Mouse (Mus musculus) neural tube, embryonic 15.5 days (tissue): Measurements from ENCODE around the gene Ankrd6. TPM values are rescaled to one million over a fixed set of nuclear protein-coding genes. Genes with fewer than 3 reads are reported as not detected.

Source experiments
- ATAC-seq: fragments of 200-750 bp; cut with Nextera tagmentation; 2 replicates; pipeline ENCODE4 v1.8.0; 2017; ENCODE audit warnings: mild to moderate bottlenecking, moderate TSS enrichment, moderate library complexity; ENCODE audit not compliant: low FRiP score
- H3K27ac ChIP-seq: fragments of 300-500 bp; sonication (generic); replicated peaks from 2 replicates; pipeline ENCODE4 v1.5.1; 2015; ENCODE audit warnings: mild to moderate bottlenecking, inconsistent platforms
- H3K27me3 ChIP-seq: fragments of 300-500 bp; sonication (generic); replicated peaks from 2 replicates; pipeline ENCODE4 v1.6.1; 2015; ENCODE audit warnings: inconsistent platforms
- H3K36me3 ChIP-seq: fragments of 300-500 bp; sonication (generic); 2 replicates; pipeline ENCODE4 v1.6.1; 2015; ENCODE audit warnings: inconsistent platforms
- H3K4me1 ChIP-seq: fragments of 300-500 bp; sonication (generic); 2 replicates; pipeline ENCODE4 v1.6.1; 2015; ENCODE audit warnings: inconsistent platforms
- H3K4me2 ChIP-seq: fragments of 300-500 bp; sonication (generic); 2 replicates; pipeline ENCODE4 v1.6.1; 2015; ENCODE audit warnings: inconsistent platforms, mild to moderate bottlenecking, moderate library complexity
- H3K4me3 ChIP-seq: fragments of 300-500 bp; sonication (generic); replicated peaks from 2 replicates; pipeline ENCODE4 v1.5.1; 2015; ENCODE audit warnings: mild to moderate bottlenecking, inconsistent platforms
- H3K9ac ChIP-seq: fragments of 300-500 bp; sonication (generic); replicated peaks from 2 replicates; pipeline ENCODE4 v1.6.1; 2015; ENCODE audit warnings: mild to moderate bottlenecking, inconsistent platforms
- H3K9me3 ChIP-seq: fragments of 300-500 bp; sonication (generic); replicated peaks from 2 replicates; pipeline ENCODE4 v1.6.1; 2016; ENCODE audit warnings: inconsistent platforms
- WGBS: fragments of 180-500 bp; shearing (Covaris S2); methylation state at CpG from one replicate; pipeline ENCODE4 v1.1.7; 2015; ENCODE audit warnings: mixed read lengths; 5-methylcytosine and 5-hydroxymethylcytosine counted together
- polyA plus RNA-seq: library from polyadenylated mRNA; unstranded; fragments of >200 nt; fragmentation: Nextera tagmentation; extraction: Ambion mirVana; gene quantifications from 2 replicates; pipeline ENCODE4 v1.2.1, GENCODE M21; 2015

Gene Ankrd6
- polyA plus RNA-seq, 1 experiment from 2014 or later: 21.0 TPM

DNA sequence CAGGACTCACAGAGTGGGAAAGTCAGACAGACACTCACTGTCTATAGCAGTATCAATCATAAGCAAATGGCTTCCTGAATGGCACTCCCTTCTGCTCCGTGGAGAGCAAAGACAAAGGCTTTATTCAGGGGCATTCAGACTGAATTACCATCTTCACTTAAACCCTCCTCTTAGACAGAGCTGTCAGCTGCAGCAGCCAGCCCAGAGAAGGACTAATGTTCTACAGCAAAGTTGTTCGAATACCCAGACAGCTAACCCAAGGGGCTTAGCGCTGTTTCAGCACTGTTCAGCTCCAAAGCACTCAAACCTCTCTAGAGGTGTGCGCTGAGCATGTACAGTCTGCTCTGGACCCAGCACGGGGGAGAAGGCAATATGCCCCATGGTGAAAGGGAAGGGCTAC, 32.1 kb downstream of the Ankrd6 start:
- ATAC-seq: no peak
- Histone ChIP-seq H3K27me3 (no peaks in the 10 kb centered on the region), H3K9ac (no peak overlapping the region), H3K4me1 (peaks cover 49% of the 10 kb centered on the region), H3K27ac (no peak overlapping the region), H3K36me3 (no peaks in the 10 kb centered on the region), H3K4me2 (no peak overlapping the region), H3K4me3 (no peak overlapping the region), H3K9me3 (no peaks in the 10 kb centered on the region)
- 29% methylated on average over 5 of the region's 5 CpGs for WGBS

GRCm38 (mm10) chr4:32916689-32917385, 33.8 kb downstream of the Ankrd6 start:
- no peak overlapping the region for H3K4me3 ChIP-seq
- no peaks in the 10 kb centered on the region for H3K36me3 ChIP-seq
- 63% methylated on average over 6 of the region's 6 CpGs for WGBS
- H3K27me3 ChIP-seq: no peaks in the 10 kb centered on the region
- H3K27ac ChIP-seq: 0 out of 2 replicates have a peak overlapping the region, but pooled peaks have one; percentile 42
- H3K4me1 ChIP-seq: peaks cover 36% of the 10 kb centered on the region
- H3K4me2 ChIP-seq: no peak overlapping the region
- H3K9me3 ChIP-seq: no peaks in the 10 kb centered on the region
- no peak for ATAC-seq
- H3K9ac ChIP-seq: no peak overlapping the region

GRCm38 (mm10) chr4:32915928-32916327, 34.7 kb downstream of the Ankrd6 start:
- no peak overlapping the region for H3K4me3 ChIP-seq
- no peak overlapping the region; the same call in 1 of the 2 replicates for H3K4me2 ChIP-seq
- H3K36me3 ChIP-seq: no peaks in the 10 kb centered on the region
- H3K9ac ChIP-seq: no peak overlapping the region
- H3K4me1 ChIP-seq: peaks cover 34% of the 10 kb centered on the region
- H3K27me3 ChIP-seq: no peaks in the 10 kb centered on the region
- peak overlapping the region; percentile 42; the same call in 1 of the 2 replicates for H3K27ac ChIP-seq
- peak; percentile 82 for ATAC-seq
- WGBS: 17% methylated on average over 8 of the region's 8 CpGs
- H3K9me3 ChIP-seq: no peaks in the 10 kb centered on the region

GRCm38 (mm10) chr4:32909996-32910395, 40.6 kb downstream of the Ankrd6 start:
- no peak for ATAC-seq
- Histone ChIP-seq H3K27me3 (no peaks in the 10 kb centered on the region), H3K4me3 (no peak overlapping the region), H3K4me2 (no peak overlapping the region), H3K36me3 (no peaks in the 10 kb centered on the region), H3K9ac (no peak overlapping the region), H3K27ac (no peak overlapping the region), H3K4me1 (peaks cover 5% of the 10 kb centered on the region; the same call in 1 of the 2 replicates), H3K9me3 (no peaks in the 10 kb centered on the region)
- 100% methylated on average over 1 of the region's 1 CpGs for whole genome bisulfite sequencing

DNA sequence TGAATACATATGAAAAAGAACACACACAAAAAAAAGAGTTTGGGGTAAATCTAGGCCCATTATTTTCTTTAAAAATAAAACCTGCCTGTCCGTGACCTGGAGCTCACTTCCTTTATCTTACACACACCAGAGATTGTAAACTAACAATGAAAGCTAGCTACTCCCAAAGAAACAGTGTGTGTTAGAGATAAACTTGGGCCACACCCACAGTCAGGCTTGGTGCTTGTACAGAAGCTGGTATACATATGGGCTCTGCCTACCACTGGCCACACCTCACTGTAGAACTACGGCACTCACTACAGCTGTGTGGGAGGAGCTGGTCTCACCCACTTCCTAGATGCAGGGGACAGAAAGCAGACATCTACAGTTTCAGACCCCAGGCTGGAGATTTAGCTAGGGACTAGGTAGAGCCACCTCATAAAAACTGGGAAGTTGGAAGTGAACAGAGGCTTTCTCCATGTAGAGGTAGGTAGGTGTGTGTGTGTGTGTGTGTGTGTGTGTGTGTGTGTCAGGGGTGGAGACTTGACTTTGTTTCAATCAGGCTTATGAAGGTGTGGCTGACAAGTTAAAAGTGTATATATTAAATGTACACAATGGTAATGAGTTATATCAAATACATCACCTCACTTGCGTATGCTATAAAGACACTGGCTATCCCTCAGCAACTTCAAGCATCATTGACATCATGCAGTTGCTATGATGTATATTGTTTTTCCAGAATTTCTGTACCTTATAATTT, 41.2 kb downstream of the Ankrd6 start:
- Histone ChIP-seq H3K4me3 (no peak overlapping the region), H3K9me3 (no peaks in the 10 kb centered on the region), H3K27ac (no peak overlapping the region), H3K9ac (no peak overlapping the region), H3K4me2 (no peak overlapping the region), H3K36me3 (no peaks in the 10 kb centered on the region), H3K27me3 (no peaks in the 10 kb centered on the region), H3K4me1 (peaks cover 3% of the 10 kb centered on the region; the same call in 1 of the 2 replicates)
- ATAC-seq: no peak
- 84% methylated on average over 3 of the region's 3 CpGs for WGBS

GRCm38 (mm10) chr4:32907631-32908030, 43.0 kb downstream of the Ankrd6 start:
- no peaks in the 10 kb centered on the region for H3K36me3 ChIP-seq
- H3K4me1 ChIP-seq: peaks cover 3% of the 10 kb centered on the region; the same call in 1 of the 2 replicates
- H3K4me2 ChIP-seq: no peak overlapping the region
- no peak for ATAC-seq
- no peak overlapping the region for H3K9ac ChIP-seq
- H3K9me3 ChIP-seq: no peaks in the 10 kb centered on the region
- 86% methylated on average over 3 of the region's 3 CpGs for WGBS
- no peaks in the 10 kb centered on the region for H3K27me3 ChIP-seq
- no peak overlapping the region for H3K4me3 ChIP-seq
- no peak overlapping the region for H3K27ac ChIP-seq

GRCm38 (mm10) chr4:32906627-32907026, 44.0 kb downstream of the Ankrd6 start:
- no peak for ATAC-seq
- 48% methylated on average over 6 of the region's 6 CpGs for WGBS

DNA sequence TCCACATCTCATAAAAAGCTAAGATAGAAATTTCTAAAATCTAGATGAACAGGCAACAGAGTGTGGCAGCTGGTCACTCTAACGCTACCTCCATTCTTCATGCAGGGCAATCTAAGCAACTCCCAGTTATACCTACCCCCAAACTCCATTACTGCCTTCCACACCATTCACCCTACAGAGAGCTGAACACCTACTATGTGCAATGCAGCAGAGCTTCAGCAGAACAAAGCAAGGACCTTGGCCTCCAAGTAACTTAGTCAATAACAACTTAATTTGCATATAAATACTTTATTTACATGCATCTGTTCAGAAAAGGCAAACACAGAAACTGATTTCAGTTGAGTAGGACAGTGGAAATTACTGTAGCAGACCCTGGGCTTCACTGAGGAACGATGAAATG, 44.7 kb downstream of the Ankrd6 start:
- Histone ChIP-seq H3K4me1 (peaks cover 3% of the 10 kb centered on the region; the same call in 1 of the 2 replicates), H3K27me3 (no peaks in the 10 kb centered on the region), H3K9me3 (no peaks in the 10 kb centered on the region), H3K4me2 (no peak overlapping the region), H3K4me3 (no peak overlapping the region), H3K36me3 (no peaks in the 10 kb centered on the region), H3K9ac (no peak overlapping the region), H3K27ac (no peak overlapping the region)
- WGBS: 95% methylated on average over 2 of the region's 2 CpGs
- no peak for ATAC-seq

More at GRCm38 (mm10) chr4:32906627-32907026, 44.0 kb downstream of the Ankrd6 start:
- Histone ChIP-seq H3K4me2 (no peak overlapping the region), H3K9ac (no peak overlapping the region), H3K27ac (no peak overlapping the region), H3K36me3 (no peaks in the 10 kb centered on the region), H3K4me3 (no peak overlapping the region), H3K4me1 (peaks cover 3% of the 10 kb centered on the region; the same call in 1 of the 2 replicates), H3K27me3 (no peaks in the 10 kb centered on the region), H3K9me3 (no peaks in the 10 kb centered on the region)

DNA sequence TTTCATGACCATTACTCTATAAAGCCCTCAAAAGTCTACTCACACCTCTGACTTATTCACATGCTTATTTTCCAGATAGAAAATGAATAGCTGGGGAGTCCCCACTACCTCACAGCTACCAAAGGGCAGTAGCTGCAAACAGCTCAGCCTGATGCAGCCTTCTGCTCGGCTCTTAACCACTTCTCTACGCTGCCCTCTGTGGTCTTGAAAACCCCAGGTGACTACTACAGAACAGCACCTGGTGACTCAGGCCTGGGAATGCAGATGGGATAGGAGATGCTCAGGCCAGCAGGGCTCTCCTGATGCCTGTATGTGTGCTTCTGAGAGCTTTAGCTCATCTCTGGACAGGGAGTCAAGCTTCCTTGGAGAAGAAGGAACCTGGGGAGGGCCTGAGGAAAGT, 45.3 kb downstream of the Ankrd6 start:
- Histone ChIP-seq H3K4me1 (peaks cover 3% of the 10 kb centered on the region; the same call in 1 of the 2 replicates), H3K9me3 (no peaks in the 10 kb centered on the region), H3K4me2 (no peak overlapping the region), H3K4me3 (no peak overlapping the region), H3K36me3 (no peaks in the 10 kb centered on the region), H3K27me3 (no peaks in the 10 kb centered on the region), H3K27ac (no peak overlapping the region), H3K9ac (no peak overlapping the region)
- 78% methylated on average over 2 of the region's 2 CpGs for WGBS
- ATAC-seq: no peak

GRCm38 (mm10) chr4:32903826-32904225, 46.8 kb downstream of the Ankrd6 start:
- WGBS: 90% methylated on average over 7 of the region's 7 CpGs

GRCm38 (mm10) chr4:32899051-32899450, 51.6 kb downstream of the Ankrd6 start:
- Histone ChIP-seq H3K4me3 (no peak overlapping the region), H3K4me1 (no peaks in the 10 kb centered on the region), H3K36me3 (0 out of 2 replicates have a peak, but pooled peaks cover 6% of the 10 kb centered on the region), H3K9me3 (peaks cover 13% of the 10 kb centered on the region; the same call in 1 of the 2 replicates), H3K4me2 (no peak overlapping the region), H3K9ac (no peak overlapping the region), H3K27me3 (no peaks in the 10 kb centered on the region), H3K27ac (no peak overlapping the region)
- WGBS: 33% methylated on average over 4 of the region's 4 CpGs
- ATAC-seq: no peak

More at GRCm38 (mm10) chr4:32903826-32904225, 46.8 kb downstream of the Ankrd6 start:
- Histone ChIP-seq H3K27ac (no peak overlapping the region), H3K36me3 (no peaks in the 10 kb centered on the region), H3K4me3 (no peak overlapping the region), H3K9me3 (no peaks in the 10 kb centered on the region), H3K9ac (no peak overlapping the region), H3K27me3 (no peaks in the 10 kb centered on the region), H3K4me1 (peaks cover 3% of the 10 kb centered on the region; the same call in 1 of the 2 replicates), H3K4me2 (no peak overlapping the region)
- no peak for ATAC-seq
